Mouse (Mus musculus) yolk sac, embryonic 10.5 days (tissue): ENCODE data around the gene Syn1.
A peak's percentile ranks its signal among the peaks of the same experiment; 100 is the strongest.

Experiments used
- DNase-seq: peaks from one replicate; pipeline ENCODE4 v3.0.0-alpha.2; 2017; ENCODE audit warnings: low spot score

Gene Syn1

DNA sequence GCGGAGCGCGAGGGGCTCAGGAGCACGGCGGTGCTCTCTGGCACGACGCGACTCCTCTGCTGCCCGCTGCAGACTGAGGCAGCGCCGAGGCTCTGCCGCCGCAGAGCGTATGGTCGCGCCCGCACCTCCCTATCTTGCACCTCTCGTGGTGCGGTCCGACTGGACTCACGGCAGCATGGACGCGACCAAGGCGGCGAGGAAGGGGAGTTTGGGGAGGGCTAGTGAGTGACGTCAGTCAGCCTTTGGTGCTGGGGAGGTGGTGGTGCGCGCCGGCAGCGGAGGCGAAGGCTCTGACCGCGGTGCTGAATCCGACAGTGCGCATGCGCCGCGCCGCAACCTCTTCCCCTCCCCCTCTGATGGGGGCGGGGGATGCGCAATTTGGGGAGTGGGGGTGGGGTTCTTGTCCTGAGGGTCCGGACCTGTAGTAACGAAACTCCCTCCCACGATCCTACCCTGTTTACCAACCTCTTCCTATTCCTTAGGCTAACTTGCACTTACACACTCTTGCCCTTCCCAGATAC lies at the start of gene Syn1:
TSS of gene Syn1 (minus strand) at position 161 of the 521 bp plus-strand sequence.
- peak; percentile 78 for DNase-seq

- peak; percentile 89 for DNase-seq
Observed at GRCm38 (mm10) chrX:20961477-20962378, 40.9 kb upstream of the Syn1 start, which contains the start of gene Uxt. TSS of gene Uxt (minus strand) at chrX:20962017.

- peak; percentile 85 for DNase-seq
Observed at GRCm38 (mm10) chrX:20950191-20950880, 29.5 kb upstream of the Syn1 start, which contains the start of gene Elk1. TSS of gene Elk1 (minus strand) at chrX:20950608.

DNA sequence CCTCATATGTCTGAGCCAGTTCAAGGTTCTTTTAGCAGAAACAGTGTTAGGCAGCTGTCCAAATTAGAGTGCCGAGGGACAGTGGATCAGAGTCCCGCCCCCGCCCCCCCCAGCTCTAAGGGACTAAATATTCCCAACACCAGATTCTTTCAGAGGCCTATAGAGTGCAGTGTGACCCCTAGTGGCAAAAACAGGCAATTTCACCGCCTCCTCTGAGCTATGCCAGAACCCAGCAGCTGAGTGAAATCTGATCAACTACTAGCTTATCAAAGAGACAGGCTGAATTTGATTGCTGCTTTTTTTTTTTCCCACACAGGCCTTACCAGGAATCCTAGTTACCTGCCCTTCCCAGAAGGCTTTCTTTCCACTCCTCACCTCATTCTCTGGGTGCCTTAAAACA lies 25.3 kb upstream of the Syn1 start:
- DNase-seq, result no peak

DNA sequence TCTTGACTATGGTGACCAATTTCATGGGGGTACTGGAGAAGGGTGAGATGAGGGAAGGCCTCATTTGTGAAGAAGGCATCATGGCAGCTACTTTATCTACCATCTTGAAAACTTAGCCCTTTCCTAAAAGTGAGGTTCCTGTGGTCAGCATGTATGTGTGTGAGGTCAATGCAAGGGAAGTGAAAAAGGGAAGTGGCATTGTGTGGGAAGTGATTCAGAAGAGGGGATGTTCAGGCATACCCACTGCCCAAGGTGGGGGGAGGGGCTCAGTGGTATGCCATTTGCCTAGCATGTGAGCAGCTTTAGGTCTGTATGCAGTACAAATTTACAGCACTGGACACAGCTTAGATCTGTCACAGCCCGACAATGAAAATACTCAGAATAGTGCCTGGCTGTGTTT lies 11.2 kb upstream of the Syn1 start:
- no peak for DNase-seq

DNA sequence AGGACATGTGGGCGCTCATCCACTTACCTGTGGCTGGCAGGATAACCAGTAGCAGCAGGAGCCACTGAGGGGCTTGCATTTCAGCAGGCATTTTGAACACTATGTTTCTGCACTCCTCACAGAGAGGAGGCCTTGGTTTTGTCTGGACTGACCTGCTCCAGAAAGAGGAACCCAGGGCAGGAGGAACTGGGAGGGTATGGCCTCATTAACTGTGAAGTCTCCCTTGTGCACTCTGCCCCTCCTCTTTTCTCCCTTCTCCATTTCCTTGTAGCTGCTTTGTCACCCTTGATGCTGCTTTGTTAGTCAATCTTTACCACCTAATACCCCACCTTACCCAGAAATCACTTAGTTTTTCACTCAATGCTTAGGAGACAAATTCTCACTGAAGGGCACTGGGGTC lies 10.6 kb upstream of the Syn1 start, which contains the start of gene Cfp:
TSS of gene Cfp (minus strand) at position 192 of the 400 bp plus-strand sequence.
- no peak for DNase-seq

DNA sequence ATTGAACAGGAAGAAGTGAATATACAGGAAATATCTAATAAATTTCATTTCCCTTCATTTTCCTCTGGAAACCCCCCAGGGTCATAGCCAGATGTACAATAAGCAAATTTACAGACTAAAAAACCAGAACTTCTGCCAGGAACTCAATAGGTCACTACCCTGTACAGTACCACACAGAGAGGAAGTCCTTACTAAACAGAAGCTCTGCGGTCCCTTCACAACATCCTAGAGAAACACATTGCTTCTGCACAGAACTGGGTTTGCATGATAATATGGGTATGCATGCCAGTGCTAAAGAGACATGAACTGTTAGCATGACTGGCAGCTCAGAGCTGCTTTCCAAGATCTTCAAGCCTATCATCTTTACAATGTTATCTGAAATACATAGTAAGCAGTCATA lies 9.1 kb upstream of the Syn1 start:
- DNase-seq, result no peak

DNA sequence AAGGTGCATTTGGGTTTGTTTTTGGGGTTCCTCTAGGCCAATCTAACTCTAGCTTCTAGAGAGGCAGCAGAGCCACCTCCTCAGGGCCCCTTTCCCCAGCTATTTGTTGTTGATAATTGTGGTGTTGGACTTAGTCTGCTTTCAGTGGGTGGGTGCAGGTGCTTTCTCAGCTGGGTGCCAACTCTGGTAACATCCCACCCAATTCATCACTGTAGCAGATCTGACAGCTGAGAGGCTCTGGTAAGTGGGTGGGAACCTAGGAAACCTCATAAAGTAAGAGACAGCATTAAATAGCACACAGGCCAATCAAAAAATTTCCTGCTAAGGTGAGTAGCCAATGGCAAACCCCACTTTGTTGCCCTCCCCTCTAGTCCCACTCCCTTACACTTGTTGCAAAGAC lies 4.2 kb upstream of the Syn1 start:
- DNase-seq, result no peak

DNA sequence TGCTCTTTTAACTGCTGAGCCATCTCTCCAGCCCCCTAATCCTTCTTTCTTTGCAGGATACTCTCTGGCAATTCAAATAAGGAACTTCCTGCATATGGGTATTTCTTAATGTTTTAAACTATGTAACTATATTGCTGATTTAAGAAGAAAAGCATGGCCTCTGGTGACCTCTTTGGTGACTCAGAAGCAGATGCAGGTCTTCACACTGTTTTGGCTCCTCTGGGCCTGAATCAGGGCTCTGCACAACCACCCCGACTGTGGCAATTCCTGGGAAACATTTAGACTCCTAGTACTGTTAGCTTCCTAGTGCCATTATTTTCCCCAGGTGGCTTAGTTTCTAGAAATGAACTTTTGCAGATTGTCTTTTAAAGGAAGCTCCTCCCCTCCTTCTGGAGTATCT lies 2.7 kb upstream of the Syn1 start:
- DNase-seq, result no peak

DNA sequence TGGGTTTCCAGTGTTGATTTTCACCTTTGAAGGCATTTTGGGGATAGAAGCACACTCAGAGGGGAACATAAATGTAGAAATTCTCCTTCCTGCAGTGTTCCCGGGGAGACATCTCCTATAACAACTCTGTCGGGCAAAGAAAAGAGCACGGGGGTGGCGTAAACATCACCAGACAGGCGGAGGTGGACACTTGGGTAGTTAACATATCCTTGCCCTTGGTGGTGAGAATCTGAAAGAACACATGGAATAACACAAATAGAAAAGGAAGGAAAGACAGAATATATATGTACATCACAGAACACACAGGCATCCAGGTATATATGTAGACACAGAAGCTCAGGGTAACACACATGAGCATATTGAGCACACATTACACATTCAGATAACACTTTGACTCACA lies 562 bp upstream of the Syn1 start:
- no peak for DNase-seq

GRCm38 (mm10) chrX:20920249-20920843 lies 458 bp downstream of the Syn1 start:
- DNase-seq, result no peak

GRCm38 (mm10) chrX:20915075-20915474 lies 5.7 kb downstream of the Syn1 start:
- no peak for DNase-seq

DNA sequence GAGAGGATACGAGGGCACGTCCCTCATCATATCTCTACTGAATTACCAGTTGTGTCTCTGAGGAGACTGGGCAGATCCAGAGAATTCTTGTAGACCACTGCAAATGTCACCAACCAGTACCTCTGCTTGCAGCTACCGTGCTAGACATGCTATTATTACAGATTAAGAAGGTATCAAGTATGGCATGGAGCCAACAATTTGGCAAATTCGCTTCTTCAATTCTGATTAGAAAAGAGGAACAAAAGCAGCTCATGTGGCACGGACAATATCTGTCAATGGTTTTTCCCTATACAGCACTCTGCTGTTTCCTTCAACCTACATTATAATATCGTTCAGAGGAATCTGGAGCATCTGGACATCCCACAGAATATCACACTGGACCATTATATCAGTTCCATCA lies 7.1 kb downstream of the Syn1 start:
- no peak for DNase-seq

DNA sequence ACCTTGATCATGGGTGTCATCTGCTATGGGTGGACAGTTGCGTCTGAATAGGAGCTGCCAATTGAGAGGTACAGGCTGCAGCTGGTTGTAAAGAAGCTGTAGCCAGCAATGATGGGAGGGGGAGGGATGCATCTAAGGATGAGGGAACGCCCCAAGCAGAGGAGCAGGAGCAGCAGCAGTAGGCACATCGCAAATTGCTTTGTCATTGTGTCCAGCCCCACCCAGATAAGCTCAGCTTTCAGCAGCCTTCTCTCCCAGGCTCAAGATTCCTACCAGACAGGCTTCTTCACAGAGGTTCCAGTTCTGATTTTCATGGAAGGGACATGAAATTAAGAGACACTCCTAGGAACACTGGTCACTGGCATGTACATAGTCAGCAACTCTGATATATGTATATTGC lies 10.7 kb downstream of the Syn1 start:
- DNase-seq, result no peak

DNA sequence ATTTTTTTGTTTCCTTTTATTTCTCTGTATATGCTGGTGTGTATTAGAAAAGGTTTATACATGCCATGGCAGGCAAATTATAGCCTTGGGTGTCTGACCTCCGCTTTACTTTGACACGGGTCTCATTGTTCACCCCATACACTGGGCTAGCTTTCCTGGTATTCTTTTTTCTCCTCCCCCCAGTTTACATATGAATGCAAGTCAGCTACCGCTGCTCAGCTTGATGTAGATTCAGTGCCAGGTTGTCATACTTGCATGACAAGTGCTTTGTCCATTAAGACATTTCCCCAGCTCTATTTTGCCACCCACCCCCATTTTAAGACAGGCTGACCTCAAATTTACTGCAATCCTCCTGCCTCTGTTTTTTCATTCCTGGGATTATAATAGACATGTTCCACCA lies 45.6 kb downstream of the Syn1 start:
- no peak for DNase-seq

DNA sequence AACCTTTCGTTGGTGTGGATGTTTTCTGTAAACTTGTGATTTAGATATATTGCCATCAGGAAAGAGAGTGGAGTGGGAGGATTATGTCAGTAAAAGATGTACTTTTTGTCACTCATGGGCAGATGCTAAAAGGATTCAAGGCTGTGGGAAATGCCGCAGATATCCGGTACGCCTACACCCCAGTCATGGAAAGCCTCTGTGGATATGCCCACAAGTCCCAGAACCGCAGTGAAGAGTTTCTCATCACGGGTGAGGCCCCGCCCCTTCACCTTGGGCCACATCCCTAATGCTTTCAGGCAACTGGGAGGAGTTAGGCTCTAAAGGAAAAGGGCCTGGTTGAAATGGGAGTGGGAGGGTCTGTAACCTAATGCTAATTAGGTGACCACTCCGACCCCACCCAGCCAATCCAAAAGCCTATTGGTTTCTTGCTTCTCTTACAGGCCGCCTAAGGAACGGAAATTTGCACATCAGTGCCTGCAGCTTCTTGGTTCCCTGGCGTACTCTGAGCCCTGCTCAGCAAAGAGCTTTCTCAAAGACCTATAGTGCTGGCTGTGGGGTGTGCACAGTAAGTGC lies 47.8 kb downstream of the Syn1 start:
- no peak for DNase-seq

DNA sequence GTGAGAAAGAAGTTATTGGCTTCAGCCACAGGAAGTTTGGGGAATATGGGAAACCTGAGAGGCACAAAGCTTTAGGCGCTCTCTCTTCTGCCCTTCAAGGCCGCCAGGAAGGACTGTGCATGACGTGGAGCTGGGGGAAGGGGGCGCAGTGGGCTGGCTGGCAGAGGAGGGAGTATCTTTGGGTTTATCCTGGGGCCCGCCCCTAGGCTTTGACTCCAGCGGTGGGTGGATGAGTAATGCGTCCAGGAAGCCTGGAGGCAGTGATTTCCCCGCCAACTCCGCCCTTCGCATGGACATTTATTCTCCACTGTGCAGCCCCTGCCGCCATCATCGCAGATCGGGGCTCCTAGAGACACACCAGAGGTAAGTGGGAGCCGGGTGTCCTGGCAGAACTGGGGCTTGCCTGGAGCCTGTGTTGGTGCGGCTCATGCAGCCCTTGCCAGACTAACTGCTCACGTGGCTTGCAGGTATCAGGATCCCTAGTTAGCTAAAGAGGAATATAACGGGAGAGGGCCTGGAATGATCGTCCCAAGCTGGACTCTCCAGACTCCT lies 50.8 kb downstream of the Syn1 start, which contains the start of gene Timp1:
TSS of gene Timp1 (plus strand) at position 205 of the 552 bp plus-strand sequence.
- DNase-seq, result peak; percentile 64

- no peak for DNase-seq
Observed at GRCm38 (mm10) chrX:20869203-20869602, 51.6 kb downstream of the Syn1 start.

DNA sequence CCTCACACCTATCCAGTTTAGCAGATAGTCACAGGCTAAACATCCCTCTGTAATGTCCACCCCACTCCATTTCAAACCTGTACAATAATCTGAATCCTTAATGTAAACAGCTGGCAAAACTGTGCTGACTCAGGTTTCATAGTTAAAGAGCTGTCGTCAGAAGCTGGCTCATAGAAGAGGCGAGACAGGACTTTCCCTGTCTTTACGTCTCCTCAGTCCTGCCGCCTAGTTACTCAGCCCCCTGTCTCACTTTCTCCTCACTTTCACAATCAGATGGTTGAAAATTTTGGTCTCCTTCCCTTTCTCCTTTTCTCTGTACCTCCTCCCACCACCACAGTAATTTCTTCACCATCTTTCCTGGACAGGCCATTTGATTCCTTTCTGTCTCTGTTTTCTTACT lies 52.7 kb downstream of the Syn1 start:
- no peak for DNase-seq

GRCm38 (mm10) chrX:20863161-20864101 lies 57.4 kb downstream of the Syn1 start:
- no peak for DNase-seq
